Mouse (Mus musculus): ENCODE measurements around the gene Kcnj3.
"Not testable (repeated sequence)": the region's sequence is repeated elsewhere in the genome, so short reads cannot be mapped to it uniquely, and the experiment has no call there.

Kcnj3 gene

DNA sequence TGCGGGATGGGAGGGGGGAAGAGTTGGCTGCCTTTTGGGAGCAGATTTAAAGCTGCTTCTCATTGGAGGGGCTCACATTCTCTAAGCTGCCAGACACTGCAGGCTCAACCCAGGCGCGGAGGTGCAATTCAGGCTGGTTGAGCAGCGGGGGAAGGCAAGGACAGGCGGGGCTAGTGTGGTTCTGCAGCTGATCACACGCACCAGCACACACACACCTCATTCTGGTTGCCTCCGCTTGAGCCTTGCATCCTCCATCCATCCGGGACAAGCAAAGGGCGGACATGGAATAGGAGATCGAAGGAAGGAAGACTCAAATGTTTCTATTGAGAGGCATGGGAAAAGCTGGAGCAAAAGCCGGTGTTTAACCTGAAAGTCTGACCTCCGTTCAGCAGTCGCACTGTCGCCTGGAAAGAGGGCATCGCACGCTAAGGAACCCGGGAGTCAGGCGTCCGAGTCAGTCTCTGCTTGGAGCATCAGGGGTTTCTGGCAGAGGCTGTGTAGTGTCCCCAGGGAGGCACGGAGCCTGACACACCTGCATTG lies at the start of gene Kcnj3:
Gene Kcnj3, plus strand, starts transcription at position 250 of the 540 bp plus-strand sequence.
- no peak for DNase-seq (ENCODE audit: extremely low read depth, insufficient read length, low spot score)

DNA sequence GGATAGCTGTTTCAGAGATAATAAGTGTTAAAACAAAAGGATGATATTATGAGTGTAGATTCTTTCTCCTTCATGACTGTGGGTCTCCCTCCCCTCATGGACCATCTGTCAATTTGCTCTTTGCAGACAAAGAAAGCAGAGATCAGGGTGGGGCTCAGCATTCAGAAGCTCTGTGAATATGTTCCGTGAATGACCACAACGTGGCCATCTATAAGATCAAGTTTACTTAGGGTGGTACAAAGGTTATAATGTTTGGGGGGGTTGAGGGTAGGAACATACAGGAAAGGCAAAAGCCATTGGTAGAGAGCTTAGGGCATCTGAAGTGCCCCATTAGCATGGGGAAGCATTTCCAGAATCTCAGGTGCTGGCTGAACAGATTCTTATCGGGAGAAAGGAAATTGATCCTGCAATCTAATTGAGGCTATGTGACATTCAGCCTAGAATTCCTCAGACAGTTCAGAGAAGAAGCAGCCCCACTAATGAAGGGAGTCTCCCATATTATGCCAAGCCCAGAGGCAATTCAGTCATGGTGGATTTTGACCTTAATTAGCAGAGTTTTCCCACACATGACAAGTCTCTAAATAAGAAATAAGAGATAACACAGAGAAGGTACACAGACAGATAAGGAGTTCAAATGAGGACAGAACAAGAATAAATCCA lies 45.3 kb upstream of the Kcnj3 start:
- no peak for DNase-seq (ENCODE audit: extremely low read depth, insufficient read length, low spot score)

DNA sequence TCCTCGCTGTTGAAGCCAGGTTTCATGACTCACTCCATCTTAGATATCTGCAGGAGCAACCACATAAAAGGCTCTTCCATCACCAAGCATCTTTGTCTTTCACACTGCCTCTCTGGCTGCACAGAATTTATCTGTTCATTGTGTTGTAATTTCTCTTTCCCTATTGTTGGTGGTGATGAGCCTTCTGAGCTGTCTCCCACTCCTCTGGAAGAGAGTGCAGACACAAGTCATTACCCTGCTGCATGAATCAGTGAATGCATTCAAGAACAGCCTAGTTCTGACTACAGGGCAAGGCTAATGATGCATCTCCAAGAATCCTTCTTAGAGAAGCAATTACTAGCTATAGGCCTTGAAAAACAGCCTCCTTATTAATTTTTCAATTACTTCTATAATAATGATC lies 30.5 kb upstream of the Kcnj3 start:
- DNase-seq (ENCODE audit: extremely low read depth, insufficient read length, low spot score), result no peak

DNA sequence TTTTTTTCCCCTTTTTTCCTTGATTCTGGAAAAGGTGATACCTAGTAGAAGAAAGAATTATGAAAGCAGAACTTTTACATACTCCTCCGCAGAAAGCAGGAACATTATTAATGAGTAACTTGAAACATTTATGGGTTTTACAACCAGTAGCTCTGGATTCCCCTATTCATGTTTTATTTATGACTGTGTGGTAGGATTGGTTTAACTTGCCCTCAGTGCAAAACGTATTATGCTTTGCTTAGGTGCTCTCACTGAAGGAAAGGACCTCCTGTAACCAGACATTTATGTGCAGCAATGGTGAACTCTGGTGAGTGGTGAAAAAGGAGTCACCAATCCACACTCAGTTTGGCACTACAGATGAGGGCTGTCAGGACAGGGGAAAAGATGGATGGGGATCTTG lies 8.1 kb upstream of the Kcnj3 start:
- DNase-seq (ENCODE audit: extremely low read depth, insufficient read length, low spot score), result no peak

DNA sequence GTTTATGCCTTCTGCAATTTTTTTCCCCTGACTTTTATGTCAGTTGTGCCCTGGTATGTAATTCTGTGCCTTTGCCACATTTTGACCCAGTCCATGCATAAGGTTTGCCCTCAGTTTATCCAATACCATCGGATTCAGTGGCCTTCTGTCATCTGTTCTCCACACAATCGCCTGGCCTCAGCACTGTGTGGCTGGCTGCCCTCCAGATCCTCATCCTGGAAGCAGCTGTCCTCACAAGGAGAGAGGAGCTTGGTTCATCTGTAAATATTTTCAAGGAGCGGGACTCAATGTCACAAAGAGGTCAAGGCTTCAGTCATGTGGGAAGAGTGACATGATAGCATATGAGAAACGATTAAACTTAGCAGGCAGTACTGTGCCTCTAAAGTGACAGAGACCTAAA lies 3.7 kb upstream of the Kcnj3 start:
- DNase-seq (ENCODE audit: extremely low read depth, insufficient read length, low spot score), result no peak

DNA sequence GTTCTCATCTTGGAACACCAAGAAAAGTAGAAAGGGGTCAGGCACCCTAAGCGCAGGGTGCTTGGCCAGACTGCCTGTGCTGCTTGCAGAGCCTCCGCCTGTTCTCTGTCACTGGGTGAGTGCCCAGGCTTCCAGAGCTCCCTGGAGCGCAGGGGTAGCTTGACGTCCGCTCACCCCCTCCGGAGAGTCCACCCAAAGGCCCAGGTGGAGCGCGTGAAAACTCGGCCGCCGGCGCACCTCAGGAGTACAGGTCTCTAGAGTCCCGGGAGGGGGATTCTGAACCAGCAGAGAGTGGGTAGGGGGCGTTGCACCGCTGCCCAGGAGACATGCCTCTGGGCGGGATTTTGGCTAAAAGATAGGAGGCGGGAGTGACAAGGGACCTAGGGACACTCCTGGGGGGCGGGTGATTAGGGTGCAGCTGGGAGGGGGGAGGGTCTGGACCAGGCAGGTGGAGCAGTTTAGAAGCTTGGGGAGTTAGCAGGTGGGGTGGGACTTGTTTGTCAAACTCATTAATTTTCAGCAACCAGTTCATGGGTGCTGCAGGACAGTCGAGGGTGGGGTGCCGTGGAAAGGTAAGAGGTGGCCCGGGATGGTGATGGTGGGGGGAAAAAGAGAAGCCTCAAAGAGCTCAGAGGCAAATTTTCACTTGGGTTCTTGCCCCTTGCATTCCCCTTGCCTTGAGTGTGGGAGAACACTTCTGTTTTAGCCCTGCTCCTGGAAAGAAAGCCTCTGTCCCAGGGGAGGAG lies 664 bp downstream of the Kcnj3 start:
- no peak for DNase-seq (ENCODE audit: extremely low read depth, insufficient read length, low spot score)

DNA sequence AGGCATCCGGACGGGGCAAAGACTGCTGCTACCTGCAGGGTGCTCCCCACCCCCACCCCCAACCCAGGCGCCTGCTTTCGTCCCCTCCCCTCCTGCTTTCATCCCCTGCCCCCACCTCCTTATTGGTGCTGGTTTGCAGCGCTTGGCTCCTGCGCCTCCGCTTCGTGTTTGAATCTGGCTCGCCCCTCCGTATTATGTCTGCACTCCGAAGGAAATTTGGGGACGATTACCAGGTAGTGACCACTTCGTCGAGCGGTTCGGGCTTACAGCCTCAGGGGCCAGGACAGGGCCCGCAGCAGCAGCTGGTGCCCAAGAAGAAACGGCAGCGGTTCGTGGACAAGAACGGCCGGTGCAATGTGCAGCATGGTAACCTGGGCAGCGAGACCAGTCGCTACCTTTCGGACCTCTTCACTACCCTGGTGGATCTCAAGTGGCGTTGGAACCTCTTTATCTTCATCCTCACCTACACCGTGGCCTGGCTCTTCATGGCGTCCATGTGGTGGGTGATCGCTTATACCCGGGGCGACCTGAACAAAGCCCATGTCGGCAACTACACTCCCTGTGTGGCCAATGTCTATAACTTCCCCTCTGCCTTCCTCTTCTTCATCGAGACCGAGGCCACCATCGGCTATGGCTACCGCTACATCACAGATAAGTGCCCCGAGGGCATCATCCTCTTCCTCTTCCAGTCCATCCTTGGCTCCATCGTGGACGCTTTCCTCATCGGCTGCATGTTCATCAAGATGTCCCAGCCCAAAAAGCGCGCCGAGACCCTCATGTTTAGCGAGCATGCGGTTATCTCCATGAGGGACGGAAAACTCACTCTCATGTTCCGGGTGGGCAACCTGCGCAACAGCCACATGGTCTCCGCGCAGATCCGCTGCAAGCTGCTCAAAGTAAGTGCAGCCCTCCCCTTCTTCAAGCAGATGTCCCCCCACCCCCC lies 1.5 kb downstream of the Kcnj3 start:
- DNase-seq (ENCODE audit: extremely low read depth, insufficient read length, low spot score), result no peak

DNA sequence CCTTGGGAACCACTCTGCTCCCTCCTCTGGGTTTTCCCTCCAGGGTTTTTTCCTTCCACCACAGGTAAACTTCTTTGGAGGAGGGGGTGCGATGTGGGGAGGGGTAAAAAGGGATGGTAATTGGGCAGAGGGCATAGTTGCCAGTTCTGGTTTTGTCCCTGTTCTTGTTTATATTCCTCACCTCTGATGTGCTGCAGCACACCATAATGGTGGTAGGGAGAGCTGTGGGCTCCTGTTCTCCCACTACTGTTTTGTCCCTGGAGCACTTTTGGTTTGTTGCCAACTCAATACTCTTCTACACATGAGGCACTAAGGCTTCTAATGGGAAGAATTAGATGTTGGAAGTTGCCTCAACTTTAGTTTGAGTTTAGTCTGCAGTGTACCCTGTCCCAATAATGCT lies 2.2 kb downstream of the Kcnj3 start:
- DNase-seq (ENCODE audit: extremely low read depth, insufficient read length, low spot score), result no peak

DNA sequence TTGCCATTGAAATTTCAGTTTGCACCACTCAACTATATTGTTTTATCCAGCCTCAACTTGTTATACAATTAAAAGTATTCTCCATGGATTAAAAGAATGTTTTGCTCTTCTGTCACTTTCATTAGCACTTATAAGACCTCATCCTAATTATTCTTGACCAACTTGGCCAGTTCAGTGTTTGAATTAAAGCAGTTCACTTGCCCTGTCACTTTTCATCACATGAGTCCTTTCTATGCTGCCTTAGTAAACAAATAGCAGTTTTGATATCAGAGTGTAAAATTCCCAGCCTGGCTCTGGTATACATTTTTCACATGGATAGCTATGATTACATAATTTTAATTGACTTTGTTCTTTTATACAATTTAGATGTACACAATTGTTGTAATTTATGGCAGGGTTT lies 3.4 kb downstream of the Kcnj3 start:
- no peak for DNase-seq (ENCODE audit: extremely low read depth, insufficient read length, low spot score)

DNA sequence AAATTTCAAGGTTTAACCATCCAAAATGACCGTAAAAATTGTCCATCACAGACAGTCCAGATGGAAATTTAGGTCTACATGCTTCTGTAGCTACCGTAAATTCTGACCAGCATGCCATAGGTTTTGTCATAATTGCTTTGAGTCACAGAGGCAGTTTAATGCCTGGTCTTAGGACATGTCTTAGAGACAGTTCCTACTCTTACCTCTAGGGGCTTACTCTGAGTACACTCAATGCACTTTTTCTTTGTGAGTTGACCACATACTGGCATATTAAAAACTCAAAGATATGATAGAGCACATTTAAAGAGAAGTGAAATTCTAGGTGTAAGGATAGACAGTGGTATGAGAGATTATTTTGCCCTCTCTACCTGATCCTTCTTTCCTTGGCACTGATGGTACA lies 6.2 kb downstream of the Kcnj3 start:
- DNase-seq (ENCODE audit: extremely low read depth, insufficient read length, low spot score), result no peak

DNA sequence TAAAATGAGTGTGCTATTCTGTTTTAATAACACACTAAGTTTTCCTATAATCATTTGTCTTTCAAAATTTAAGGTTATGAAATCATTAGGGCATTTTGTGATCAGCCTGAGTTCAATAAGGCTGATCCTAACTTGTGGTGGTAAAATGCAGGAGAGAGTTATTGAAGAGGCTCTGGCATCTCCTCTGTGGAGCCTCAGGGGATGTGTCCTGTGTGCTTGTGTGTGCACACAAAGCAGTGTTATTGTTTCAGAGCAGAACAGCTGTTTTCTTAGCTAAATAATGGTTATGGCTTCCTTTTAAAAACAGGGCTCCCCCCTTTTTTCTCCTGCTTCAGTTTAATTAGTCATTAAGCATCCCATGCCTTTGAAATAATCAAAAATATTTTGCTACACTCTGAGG lies 11.5 kb downstream of the Kcnj3 start:
- no peak for DNase-seq (ENCODE audit: extremely low read depth, insufficient read length, low spot score)

DNA sequence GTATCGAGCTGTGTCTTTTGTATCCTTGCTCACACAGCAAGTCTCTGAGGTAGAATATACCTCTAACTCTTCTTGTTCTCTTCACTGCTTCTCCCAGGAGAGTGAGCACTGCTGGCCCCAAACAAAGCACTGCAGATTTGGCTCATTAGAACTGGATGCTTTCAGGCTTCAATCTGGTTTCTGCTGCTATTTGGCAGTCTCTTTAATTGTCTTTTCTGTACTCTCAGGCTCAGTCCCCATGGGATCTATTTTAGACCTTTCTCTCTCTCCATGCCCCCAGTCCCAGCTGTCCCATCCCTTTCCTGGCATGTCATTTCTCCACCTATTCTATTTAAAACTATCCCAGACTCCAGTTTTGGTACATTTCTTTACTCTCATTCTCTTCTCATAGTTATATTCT lies 15.0 kb downstream of the Kcnj3 start:
- no peak for DNase-seq (ENCODE audit: extremely low read depth, insufficient read length, low spot score)

DNA sequence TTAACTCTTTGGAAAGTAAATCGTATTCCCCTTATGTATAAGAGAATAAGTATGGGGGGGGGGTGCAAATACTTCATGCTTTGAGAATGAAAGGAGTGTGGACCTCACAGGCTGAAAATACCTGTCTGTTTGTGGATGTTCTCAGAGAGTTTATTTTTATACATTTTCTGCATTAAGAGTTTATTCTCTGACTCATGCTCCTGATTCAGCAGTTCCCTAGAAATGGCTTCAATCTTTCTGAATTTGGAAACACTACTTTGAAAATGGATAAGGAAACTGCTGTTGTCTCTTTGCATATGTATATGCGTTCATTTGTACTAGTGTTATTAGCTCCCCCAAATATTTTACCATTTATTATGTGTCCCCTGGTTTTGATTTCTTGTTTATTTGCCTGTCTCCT lies 23.4 kb downstream of the Kcnj3 start:
- DNase-seq (ENCODE audit: extremely low read depth, insufficient read length, low spot score), result no peak

DNA sequence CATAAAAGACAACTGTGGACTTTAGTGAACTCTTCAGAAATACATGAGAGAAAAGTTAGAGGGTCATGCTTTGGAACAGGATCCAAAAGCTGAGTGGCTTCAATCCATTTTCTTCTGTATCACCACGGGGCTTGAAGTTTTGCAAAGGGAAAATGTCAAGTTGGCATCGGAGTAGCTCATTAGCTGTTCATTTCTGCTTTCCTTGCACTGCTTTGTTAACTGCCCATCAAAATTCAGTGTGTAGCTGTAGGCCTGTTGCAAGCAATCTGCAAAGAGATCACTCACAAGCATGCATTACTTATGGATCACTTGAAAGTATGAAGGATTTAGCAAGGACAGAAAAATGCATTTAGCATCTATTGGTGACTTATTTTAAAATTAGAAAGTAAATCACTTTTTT lies 33.4 kb downstream of the Kcnj3 start:
- DNase-seq (ENCODE audit: extremely low read depth, insufficient read length, low spot score), result no peak

DNA sequence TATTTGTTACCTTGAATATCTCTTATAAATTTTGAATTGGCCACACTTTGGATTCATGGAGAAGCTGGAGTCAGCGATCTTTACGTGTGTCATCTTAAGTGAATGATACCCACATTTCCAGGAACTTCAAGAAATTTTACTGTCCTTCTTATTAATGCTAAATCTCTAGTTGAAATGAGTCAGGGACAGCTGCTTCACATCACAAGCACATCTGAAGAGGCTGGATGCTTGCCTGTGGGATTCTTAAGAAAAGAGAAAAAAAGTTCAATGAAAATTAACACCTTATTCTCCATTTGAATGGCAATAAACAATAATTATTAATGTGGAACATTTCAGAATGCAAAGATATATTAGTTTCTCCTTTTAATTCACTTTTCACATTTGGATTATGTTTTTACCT lies 34.2 kb downstream of the Kcnj3 start:
- DNase-seq (ENCODE audit: extremely low read depth, insufficient read length, low spot score), result no peak

DNA sequence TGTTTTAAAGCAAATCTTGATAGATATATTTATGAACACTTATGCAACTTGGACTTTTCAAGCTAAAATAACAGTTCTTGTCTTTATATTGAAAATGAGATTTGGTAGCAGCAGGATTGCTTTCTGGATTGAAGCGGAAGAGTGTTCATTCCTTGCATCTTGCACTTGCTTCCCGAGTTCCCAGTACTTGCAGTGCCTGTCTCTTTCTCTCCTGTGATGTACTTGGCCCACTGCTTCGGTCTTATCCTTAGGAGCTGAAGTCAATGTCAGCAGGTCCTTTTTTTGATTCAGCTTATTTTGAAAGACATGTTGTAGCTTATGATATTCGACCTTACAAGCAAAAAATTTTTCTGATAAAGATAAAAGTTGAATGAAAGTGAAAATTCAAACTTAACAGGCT lies 43.7 kb downstream of the Kcnj3 start:
- no peak for DNase-seq (ENCODE audit: extremely low read depth, insufficient read length, low spot score)

DNA sequence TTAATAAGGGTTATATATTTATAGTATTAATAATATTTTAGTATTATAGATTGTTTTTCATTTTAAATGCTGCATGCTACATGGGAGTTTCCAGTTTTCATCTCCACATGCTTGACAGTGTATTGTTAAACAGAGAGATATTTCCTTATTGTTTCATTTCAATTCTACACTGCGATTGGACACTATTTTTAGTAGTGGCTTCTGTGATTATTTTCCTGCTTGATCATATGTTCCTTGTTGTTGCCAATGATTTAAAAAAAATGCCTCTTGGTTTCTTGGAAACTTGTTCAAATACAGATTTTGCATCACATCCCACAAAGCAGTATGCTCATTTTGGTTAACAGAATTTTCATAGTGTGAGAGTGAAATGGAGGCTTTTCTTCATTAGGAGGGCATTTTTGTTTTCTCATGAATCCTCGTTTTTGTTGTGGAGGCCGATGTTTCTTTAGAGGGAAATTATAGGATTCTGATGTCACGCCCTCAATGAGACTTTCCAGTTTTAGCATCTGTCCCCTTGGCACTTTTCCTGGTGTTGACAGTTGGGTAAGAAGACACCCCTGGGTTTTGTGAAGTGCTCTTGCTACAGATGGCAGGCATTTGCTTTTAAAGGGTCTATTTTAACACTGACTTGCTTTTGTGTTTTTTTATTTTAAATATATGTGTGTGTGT lies 44.3 kb downstream of the Kcnj3 start:
- DNase-seq (ENCODE audit: extremely low read depth, insufficient read length, low spot score), result no peak

DNA sequence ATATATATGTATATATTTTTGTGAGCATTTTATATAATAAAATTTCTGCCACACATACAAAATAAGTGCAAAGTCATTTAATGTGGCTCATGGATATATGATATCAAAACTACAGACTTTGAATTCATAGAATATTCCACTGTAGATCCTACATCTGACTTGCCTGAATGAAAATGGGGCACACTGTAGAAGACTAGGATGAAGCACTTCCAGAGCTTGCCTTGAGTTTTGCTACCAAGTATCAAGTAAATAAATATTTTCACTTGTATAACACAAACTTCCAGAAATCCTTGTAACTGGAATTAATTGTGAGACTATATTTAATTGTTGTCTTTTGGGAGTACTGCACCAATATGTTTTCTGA lies 44.8 kb downstream of the Kcnj3 start:
- no peak for DNase-seq (ENCODE audit: extremely low read depth, insufficient read length, low spot score)

DNA sequence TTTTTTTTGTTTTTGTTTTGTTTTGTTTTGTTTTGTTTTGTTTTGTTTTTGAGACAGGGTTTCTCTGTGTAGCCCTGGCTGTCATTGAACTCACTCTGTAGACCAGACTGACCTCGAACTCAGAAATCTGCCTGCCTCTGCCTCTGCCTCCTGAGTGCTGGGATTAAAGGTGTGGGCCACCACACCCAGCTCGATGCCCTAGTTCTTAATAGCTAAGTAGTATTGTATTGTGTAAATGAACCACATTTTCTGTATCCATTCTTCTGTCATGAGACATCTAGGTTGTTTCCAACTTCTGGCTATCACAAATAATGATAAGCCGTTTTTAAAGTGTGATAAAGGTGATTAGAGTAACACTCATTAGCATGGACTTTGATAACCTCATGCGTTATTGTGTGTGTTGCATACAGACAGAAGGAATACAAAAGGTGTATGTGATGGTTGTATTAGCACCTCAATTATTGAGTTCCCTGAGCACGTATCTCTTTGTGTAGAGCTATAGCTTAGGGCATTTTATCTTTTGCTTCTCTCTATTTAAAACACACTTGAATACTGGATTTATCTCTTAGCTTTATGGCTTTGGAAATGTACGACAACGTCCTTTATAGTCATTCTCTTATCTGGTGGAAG lies 49.8 kb downstream of the Kcnj3 start:
- not testable (repeated sequence) for DNase-seq (ENCODE audit: extremely low read depth, insufficient read length, low spot score)

All from 3134 (cell line).